Mouse (Mus musculus): ENCODE results near the gene 1700015G11Rik. TPM values are rescaled to one million over a fixed set of nuclear protein-coding genes. Genes with fewer than 3 reads are reported as not detected.

1700015G11Rik gene
- polyA plus RNA-seq, 2 experiments, result not detected

- H3K27ac ChIP-seq (replicated peaks; ENCODE audit: low read depth, low read length), result no peak within 1 kb of the TSS
- 3% methylated on average over 30 of the region's 47 CpGs for WGBS
- H3K9ac ChIP-seq (ENCODE audit: low read depth, low read length, severe bottlenecking), result peak within 1 kb of the TSS; percentile 31; the same call in 1 of the 2 replicates
These were observed 9.8 kb downstream of the 1700015G11Rik start, which contains the start of gene Svip for GRCm38 (mm10) chr7:52005511-52006295. TSS of gene Svip (minus strand) at chr7:52006018.

GRCm38 (mm10) chr7:51991020-51991419, 24.5 kb downstream of the 1700015G11Rik start:
- H3K4me3 ChIP-seq (replicated peaks; ENCODE audit: low read length), result no peak overlapping the region
- H3K36me3 ChIP-seq (ENCODE audit: control insufficient read depth, insufficient read depth, low read length), result peaks cover 13% of the 10 kb centered on the region
- H3K4me1 ChIP-seq (ENCODE audit: control insufficient read depth, insufficient read depth, low read length), result no peaks in the 10 kb centered on the region
- H3K27me3 ChIP-seq (ENCODE audit: control insufficient read depth, insufficient read depth, low read length), result no peaks in the 10 kb centered on the region
- H3K9me3 ChIP-seq (ENCODE audit: control insufficient read depth, low read length), result no peaks in the 10 kb centered on the region
- WGBS, result 82% methylated on average over 3 of the region's 3 CpGs
- DNase-seq (ENCODE audit: low spot score) (no peak), ATAC-seq (ENCODE audit: low FRiP score, low read depth) (no peak)
- no peak overlapping the region for H3K9ac ChIP-seq (ENCODE audit: low read depth, low read length, severe bottlenecking)
- H3K4me2 ChIP-seq (replicated peaks; ENCODE audit: low read depth, low read length, severe bottlenecking), result no peak overlapping the region
- H3K27ac ChIP-seq (replicated peaks; ENCODE audit: low read depth, low read length), result no peak overlapping the region
- no peak for TF ChIP-seq POLR2A (IDR thresholded peaks at IDR 0.05; ENCODE audit: borderline replicate concordance, extremely low read depth, insufficient read depth, insufficient read length)

More at GRCm38 (mm10) chr7:52005511-52006295, 9.8 kb downstream of the 1700015G11Rik start, which contains the start of gene Svip:
- Histone ChIP-seq H3K4me3 (replicated peaks; ENCODE audit: low read length) (peak within 1 kb of the TSS; percentile 56), H3K4me1 (ENCODE audit: control insufficient read depth, insufficient read depth, low read length) (no peaks in the 10 kb centered on the region), H3K36me3 (ENCODE audit: control insufficient read depth, insufficient read depth, low read length) (no peaks in the 10 kb centered on the region), H3K27me3 (ENCODE audit: control insufficient read depth, insufficient read depth, low read length) (peaks cover 8% of the 10 kb centered on the region), H3K4me2 (replicated peaks; ENCODE audit: low read depth, low read length, severe bottlenecking) (peak within 1 kb of the TSS; percentile 74), H3K9me3 (ENCODE audit: control insufficient read depth, low read length) (no peaks in the 10 kb centered on the region)
- TF ChIP-seq POLR2A (IDR thresholded peaks at IDR 0.05; ENCODE audit: borderline replicate concordance, extremely low read depth, insufficient read depth, insufficient read length), result no peak
- DNase-seq (ENCODE audit: low spot score) (peak; percentile 83), ATAC-seq (ENCODE audit: low FRiP score, low read depth) (peak; percentile 92)

- ATAC-seq (ENCODE audit: low FRiP score, low read depth) (no peak), DNase-seq (ENCODE audit: low spot score) (no peak)
- H3K36me3 ChIP-seq (ENCODE audit: control insufficient read depth, insufficient read depth, low read length), result peaks cover 16% of the 10 kb centered on the region
- no peak overlapping the region for H3K4me3 ChIP-seq (replicated peaks; ENCODE audit: low read length)
- H3K4me1 ChIP-seq (ENCODE audit: control insufficient read depth, insufficient read depth, low read length), result no peaks in the 10 kb centered on the region
- TF ChIP-seq POLR2A (IDR thresholded peaks at IDR 0.05; ENCODE audit: borderline replicate concordance, extremely low read depth, insufficient read depth, insufficient read length), result no peak
- H3K4me2 ChIP-seq (replicated peaks; ENCODE audit: low read depth, low read length, severe bottlenecking), result no peak overlapping the region
- WGBS, result 55% methylated on average over 6 of the region's 6 CpGs
- H3K9ac ChIP-seq (ENCODE audit: low read depth, low read length, severe bottlenecking), result no peak overlapping the region
- no peaks in the 10 kb centered on the region for H3K9me3 ChIP-seq (ENCODE audit: control insufficient read depth, low read length)
- H3K27ac ChIP-seq (replicated peaks; ENCODE audit: low read depth, low read length), result no peak overlapping the region
- H3K27me3 ChIP-seq (ENCODE audit: control insufficient read depth, insufficient read depth, low read length), result no peaks in the 10 kb centered on the region
These were observed 28.6 kb downstream of the 1700015G11Rik start for GRCm38 (mm10) chr7:51986909-51987308.

- Histone ChIP-seq H3K27me3 (ENCODE audit: control insufficient read depth, insufficient read depth, low read length) (no peaks in the 10 kb centered on the region), H3K4me3 (replicated peaks; ENCODE audit: low read length) (no peak overlapping the region), H3K9ac (ENCODE audit: low read depth, low read length, severe bottlenecking) (no peak overlapping the region), H3K4me1 (ENCODE audit: control insufficient read depth, insufficient read depth, low read length) (no peaks in the 10 kb centered on the region), H3K4me2 (replicated peaks; ENCODE audit: low read depth, low read length, severe bottlenecking) (no peak overlapping the region), H3K27ac (replicated peaks; ENCODE audit: low read depth, low read length) (no peak overlapping the region), H3K9me3 (ENCODE audit: control insufficient read depth, low read length) (no peaks in the 10 kb centered on the region), H3K36me3 (ENCODE audit: control insufficient read depth, insufficient read depth, low read length) (peaks cover 20% of the 10 kb centered on the region)
- DNase-seq (ENCODE audit: low spot score) (no peak), ATAC-seq (ENCODE audit: low FRiP score, low read depth) (no peak)
- no peak for TF ChIP-seq POLR2A (IDR thresholded peaks at IDR 0.05; ENCODE audit: borderline replicate concordance, extremely low read depth, insufficient read depth, insufficient read length)
- WGBS, result 90% methylated on average over 6 of the region's 6 CpGs
These were observed 29.8 kb downstream of the 1700015G11Rik start for GRCm38 (mm10) chr7:51985763-51986162.

GRCm38 (mm10) chr7:51982303-51982702, 33.2 kb downstream of the 1700015G11Rik start:
- ATAC-seq (ENCODE audit: low FRiP score, low read depth), result peak; percentile 48; the same call in 1 of the 2 replicates
- peaks cover 20% of the 10 kb centered on the region for H3K36me3 ChIP-seq (ENCODE audit: control insufficient read depth, insufficient read depth, low read length)
- 19% methylated on average over 1 of the region's 1 CpGs for WGBS
- H3K9ac ChIP-seq (ENCODE audit: low read depth, low read length, severe bottlenecking), result no peak overlapping the region
- no peak overlapping the region for H3K4me3 ChIP-seq (replicated peaks; ENCODE audit: low read length)
- H3K27me3 ChIP-seq (ENCODE audit: control insufficient read depth, insufficient read depth, low read length), result no peaks in the 10 kb centered on the region
- H3K4me1 ChIP-seq (ENCODE audit: control insufficient read depth, insufficient read depth, low read length), result no peaks in the 10 kb centered on the region
- no peak overlapping the region for H3K4me2 ChIP-seq (replicated peaks; ENCODE audit: low read depth, low read length, severe bottlenecking)
- no peaks in the 10 kb centered on the region for H3K9me3 ChIP-seq (ENCODE audit: control insufficient read depth, low read length)
- no peak for TF ChIP-seq POLR2A (IDR thresholded peaks at IDR 0.05; ENCODE audit: borderline replicate concordance, extremely low read depth, insufficient read depth, insufficient read length)
- H3K27ac ChIP-seq (replicated peaks; ENCODE audit: low read depth, low read length), result no peak overlapping the region
- DNase-seq (ENCODE audit: low spot score), result no peak

Measured in limb, embryonic 14.5 days (tissue).